Mouse (Mus musculus) right cerebral cortex, postnatal 14 days (tissue): ENCODE measurements around the gene Crmp1.

Experiments used
- DNase-seq: peaks from one replicate; pipeline ENCODE4 v3.0.0; 2022

Crmp1 gene

DNA sequence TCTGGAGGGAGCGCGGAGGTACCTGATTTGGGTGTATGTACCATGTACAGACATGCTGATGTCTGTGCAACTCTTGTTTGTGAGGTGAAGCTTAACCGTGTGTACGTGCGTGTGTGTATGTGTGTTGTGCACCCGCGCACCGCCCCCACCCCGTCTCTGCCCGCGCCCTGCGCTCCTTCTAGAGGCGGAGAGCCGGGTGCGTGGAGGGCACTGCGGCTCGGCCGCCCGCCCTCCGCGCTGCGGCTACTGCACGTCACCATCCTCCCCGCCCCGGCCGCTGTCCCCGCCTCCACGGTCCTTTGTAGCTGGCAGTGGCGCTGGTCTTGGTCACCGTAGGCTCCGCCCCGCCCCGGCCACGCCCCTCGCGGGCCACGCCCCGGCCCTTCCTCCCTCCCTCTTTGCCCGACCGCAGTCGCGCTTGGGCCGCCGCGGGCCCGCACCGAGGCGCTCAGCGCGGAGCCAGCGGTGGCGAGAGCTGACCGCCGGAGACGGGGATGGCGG, at the start of gene Crmp1:
Gene Crmp1 (plus strand): TSS at position 290 of the 501 bp plus-strand sequence.
- peak; percentile 87 for DNase-seq

DNA sequence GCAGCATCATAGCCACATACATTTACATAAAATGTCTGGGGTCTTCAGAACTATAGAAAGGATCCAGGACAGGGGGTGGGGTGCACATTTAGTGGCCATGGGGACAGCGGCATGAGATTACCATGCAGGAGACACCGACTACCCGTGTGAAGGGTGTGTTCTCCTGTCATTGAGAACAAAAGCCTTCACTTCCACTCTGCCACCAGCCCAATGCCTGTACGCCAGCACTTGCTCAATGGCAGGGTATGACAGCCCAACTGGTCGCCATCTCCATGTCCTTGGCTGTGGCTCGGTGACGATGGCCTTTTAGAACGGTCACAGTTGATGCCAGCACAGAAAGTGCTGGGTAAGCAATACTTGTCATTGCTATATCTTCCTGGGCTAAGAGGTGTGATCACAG, 45.5 kb upstream of the Crmp1 start:
- no peak for DNase-seq

- DNase-seq: no peak
These were observed 45.0 kb upstream of the Crmp1 start for GRCm38 (mm10) chr5:37196666-37197250.

- DNase-seq: no peak
These were observed 44.3 kb upstream of the Crmp1 start for GRCm38 (mm10) chr5:37197423-37197822.

GRCm38 (mm10) chr5:37198011-37198688, 43.6 kb upstream of the Crmp1 start:
- DNase-seq: no peak

GRCm38 (mm10) chr5:37202285-37202684, 39.5 kb upstream of the Crmp1 start:
- no peak for DNase-seq

DNA sequence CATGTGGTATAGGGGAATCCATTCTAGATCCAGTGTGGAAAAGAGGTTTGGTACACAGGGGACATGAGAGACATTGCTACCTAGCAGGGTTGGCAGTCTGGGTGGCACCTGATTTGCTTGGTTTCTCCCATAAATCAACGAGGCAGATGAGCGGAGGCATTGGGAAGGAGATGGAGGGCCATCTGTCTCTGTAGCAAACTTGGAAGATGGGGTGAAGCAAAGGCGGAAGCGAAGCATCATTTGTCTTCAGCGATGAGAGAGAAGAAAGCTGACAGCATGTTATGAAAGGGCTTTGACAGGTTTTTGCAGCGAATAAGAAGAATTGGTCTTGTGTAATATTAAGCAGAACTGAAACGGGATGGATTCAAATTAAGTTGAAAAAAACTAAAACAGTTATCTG, 36.9 kb upstream of the Crmp1 start:
- DNase-seq: no peak

- DNase-seq: no peak
These were observed 36.3 kb upstream of the Crmp1 start for GRCm38 (mm10) chr5:37205420-37205819.

DNA sequence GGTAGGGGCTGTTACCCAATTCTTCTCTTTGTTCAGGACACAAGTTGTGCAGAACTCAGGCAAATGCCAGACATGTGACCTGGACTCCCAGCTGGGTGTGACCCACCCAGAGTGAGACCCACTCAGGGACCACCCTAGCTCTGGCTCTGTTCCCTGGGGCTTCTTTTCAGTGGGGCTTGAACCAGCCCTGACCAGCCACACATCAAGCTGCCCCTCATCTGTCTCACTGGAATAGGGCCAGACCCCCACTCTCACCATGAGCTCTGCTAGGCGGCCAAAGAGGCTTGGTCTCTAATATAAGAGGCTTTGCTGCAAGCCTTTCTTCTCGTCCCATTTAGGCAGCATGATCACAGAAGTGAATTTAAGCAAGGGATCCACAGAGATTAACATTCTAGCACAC, 35.4 kb upstream of the Crmp1 start:
- DNase-seq: no peak

GRCm38 (mm10) chr5:37212938-37213708, 28.6 kb upstream of the Crmp1 start:
- peak; percentile 36 for DNase-seq

- no peak for DNase-seq
These were observed 28.0 kb upstream of the Crmp1 start for GRCm38 (mm10) chr5:37213709-37214103.

DNA sequence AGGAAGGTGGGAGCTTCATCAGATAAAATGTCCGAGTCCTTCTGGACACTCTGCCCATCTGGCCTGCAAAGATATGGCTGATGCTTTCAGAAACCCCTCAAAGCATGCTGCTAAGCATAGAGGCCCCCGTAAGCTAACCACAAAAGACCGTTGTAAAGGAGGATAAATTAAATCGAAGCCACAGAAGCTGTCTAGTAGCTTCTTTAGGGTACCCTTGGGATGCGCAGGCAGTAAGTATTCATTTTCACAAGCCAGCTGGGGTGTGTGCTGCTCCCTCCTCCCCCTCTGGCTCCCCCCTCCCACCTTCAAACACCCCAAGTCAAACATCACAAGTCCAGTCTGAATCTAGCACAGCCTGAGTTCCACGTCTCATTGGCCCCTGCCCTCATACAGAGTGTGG, 27.1 kb upstream of the Crmp1 start:
- no peak for DNase-seq

GRCm38 (mm10) chr5:37215276-37215675, 26.5 kb upstream of the Crmp1 start:
- no peak for DNase-seq

- peak; percentile 2 for DNase-seq
These were observed 22.1 kb upstream of the Crmp1 start for GRCm38 (mm10) chr5:37219615-37220014.

GRCm38 (mm10) chr5:37220575-37220974, 21.2 kb upstream of the Crmp1 start:
- DNase-seq: peak; percentile 16

DNA sequence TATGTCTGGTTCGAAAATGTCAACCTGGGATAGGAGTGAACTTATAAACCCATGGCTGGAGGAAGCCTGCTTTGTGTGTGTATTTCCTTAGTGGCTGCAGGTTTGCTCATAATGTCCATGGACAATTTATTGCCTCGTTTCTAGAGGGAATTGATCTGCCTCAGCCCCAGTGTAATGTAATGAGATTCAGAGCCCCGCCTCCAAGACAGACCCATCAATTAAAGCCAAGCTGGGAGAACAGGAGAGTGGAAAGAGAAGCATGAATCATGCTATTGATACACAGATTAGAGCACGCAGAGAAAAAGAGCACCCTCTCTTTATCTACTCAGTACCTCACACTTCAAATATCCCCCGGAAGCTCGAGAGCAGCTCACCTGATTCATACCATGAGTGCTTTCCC, 20.2 kb upstream of the Crmp1 start:
- no peak for DNase-seq

GRCm38 (mm10) chr5:37222316-37222715, 19.4 kb upstream of the Crmp1 start:
- peak; percentile 2 for DNase-seq

DNA sequence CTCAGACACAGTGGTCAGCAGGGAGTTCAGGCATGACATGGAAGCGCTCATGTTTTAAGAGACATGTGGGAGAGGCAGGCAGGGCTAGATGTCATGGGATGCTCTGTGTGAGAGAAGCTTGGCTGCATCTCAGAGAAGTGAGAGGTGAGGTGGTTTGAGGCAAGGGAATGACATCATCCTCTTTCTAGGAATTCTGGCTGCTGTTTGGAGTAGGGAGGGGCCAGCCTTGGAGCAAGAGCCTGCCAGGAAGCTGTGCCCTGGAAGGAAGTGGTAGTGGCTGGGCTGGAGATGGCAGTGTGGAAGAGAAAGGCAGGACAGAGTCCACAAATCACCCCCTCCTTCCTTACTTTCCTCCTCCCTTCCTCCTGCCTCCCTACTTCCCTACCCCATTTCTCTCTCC, 16.0 kb upstream of the Crmp1 start:
- DNase-seq: no peak

DNA sequence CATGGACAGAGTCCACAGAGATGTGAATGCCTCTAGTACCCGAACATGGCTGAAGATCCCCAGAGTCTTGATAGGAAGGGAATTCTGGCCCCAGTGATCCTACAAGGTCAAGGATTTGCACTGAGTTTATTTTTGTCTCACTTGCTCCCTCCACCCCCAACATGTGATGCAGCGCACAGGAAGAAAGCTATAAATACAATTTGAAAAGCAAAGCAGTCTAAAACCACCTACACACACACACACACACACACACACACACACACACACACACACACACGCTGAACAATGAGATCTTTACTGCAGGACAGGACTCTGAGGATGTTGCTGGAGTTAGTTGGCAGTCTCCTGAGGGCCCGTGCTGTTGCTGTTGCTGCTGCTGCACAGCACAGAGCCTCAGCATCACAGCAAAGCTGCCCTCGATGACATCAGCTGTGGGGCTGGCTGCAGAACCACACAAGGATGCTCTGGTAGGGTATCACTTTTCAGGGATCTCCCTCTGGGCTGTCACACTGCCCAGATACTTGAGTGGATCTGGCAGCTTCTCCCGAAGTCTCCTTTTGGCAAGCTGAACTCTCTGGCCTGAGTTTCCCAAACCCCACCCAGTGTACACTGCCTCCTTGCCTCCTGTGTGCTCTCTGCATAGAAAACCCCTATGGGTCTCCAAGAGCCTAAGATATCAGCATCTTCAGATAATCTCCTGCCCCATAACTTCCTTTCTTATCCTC, 13.6 kb upstream of the Crmp1 start:
- no peak for DNase-seq

GRCm38 (mm10) chr5:37228894-37229293, 12.8 kb upstream of the Crmp1 start:
- DNase-seq: no peak

- peak; percentile 59 for DNase-seq
These were observed 8.7 kb upstream of the Crmp1 start for GRCm38 (mm10) chr5:37233010-37233557.

GRCm38 (mm10) chr5:37238654-37239053, 3.1 kb upstream of the Crmp1 start:
- no peak for DNase-seq

DNA sequence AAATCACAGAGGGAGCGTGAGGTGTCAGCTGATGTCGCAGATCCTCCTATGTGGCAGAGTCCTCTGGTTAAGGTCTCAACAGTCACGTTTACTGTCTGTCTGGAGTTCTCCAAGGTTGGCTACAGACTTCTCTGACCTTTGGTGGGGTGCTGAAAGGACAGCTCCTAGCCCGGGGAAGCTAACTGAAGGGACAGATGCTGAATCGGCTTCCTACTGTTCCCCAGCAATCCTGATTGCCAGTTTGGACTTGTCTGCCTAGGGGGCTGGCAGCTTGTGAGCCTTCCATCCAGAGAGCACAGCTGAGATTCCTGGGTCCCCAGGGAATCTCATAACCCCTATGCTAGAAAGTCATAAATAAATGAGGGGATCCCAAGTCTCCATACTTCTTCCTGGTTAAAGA, 1.2 kb upstream of the Crmp1 start:
- no peak for DNase-seq
